ENCODE assay signal across 12 mouse cellular contexts in genomic region chr8:120186454-120186853, GRCm38 (mm10). TPM values are rescaled to one million over a fixed set of nuclear protein-coding genes. Genes with fewer than 3 reads are reported as not detected.
DNase-seq lines count a peak whose midpoint lies in the region; ATAC-seq lines count a peak whose summit lies in the region.
"Had no signal": no experiment of that assay in that cellular context is flagged by ENCODE, and none has a peak within 500 bp of the region (broad histone marks: within the 10 kb centered on the region; RNA-seq: fewer than 3 reads in every experiment).

No protein-coding gene starts in this region.

- no peak for ATAC-seq in heart, embryonic 11.5 days (replicated peaks; ENCODE audit: insufficient number of reproducible peaks, low FRiP score, low TSS enrichment)
- ATAC-seq: CD4-positive, CD25-positive, alpha-beta regulatory T cell, adult 4 months had no signal

- no peaks in the 10 kb centered on the region for H3K36me3 ChIP-seq in heart, embryonic 11.5 days (ENCODE audit: control insufficient read depth, insufficient read depth, low read length)
- H3K36me3 ChIP-seq: embryonic facial prominence, embryonic 12.5 days; liver, embryonic 13.5 days had no signal

- no peak overlapping the region for H3K4me2 ChIP-seq in heart, embryonic 11.5 days
- H3K4me2 ChIP-seq: liver, embryonic 13.5 days had no signal

- no peak overlapping the region for H3K27ac ChIP-seq in heart, embryonic 11.5 days (ENCODE audit: low read depth, low read length)
- H3K27ac ChIP-seq: liver, embryonic 13.5 days had no signal

- no peaks in the 10 kb centered on the region for H3K9me3 ChIP-seq in heart, embryonic 11.5 days (replicated peaks; ENCODE audit: control insufficient read depth, low read length)
- H3K9me3 ChIP-seq: embryonic facial prominence, embryonic 12.5 days; liver, embryonic 13.5 days had no signal

- H3K4me1 ChIP-seq in heart, embryonic 11.5 days (ENCODE audit: control insufficient read depth, insufficient read depth, low read length) = peaks cover 32% of the 10 kb centered on the region

- no peaks in the 10 kb centered on the region; the same call in 1 of the 2 replicates for H3K27me3 ChIP-seq in heart, embryonic 11.5 days (ENCODE audit: control insufficient read depth, insufficient read depth, low read length)
- H3K27me3 ChIP-seq: embryonic facial prominence, embryonic 12.5 days had no signal

- peak; percentile 79 to 90 for DNase-seq in heart, adult 18-20 months
- peak; percentile 69 for DNase-seq in adrenal gland, postnatal 10 days
- DNase-seq in heart, adult 8-10 months (ENCODE audit: low spot score) = peak; percentile 83
- DNase-seq in kidney, postnatal 4 days = peak; percentile 25 to 46
- DNase-seq in layer of hippocampus, postnatal 25 days (ENCODE audit: extremely low spot score in 1 of 2, low spot score in 1 of 2) = no peak
- no peak for DNase-seq in urinary bladder, adult 18-20 months (ENCODE audit: low spot score in 2 of 2)
- no peak for DNase-seq in natural killer cell, adult 2 months (ENCODE audit: low spot score in 2 of 2)
- DNase-seq: liver, embryonic 13.5 days; thymus, adult 2 months had no signal

- WGBS in heart, embryonic 11.5 days (ENCODE audit: insufficient replicate concordance) = 60% methylated on average over 8 of the region's 8 CpGs

- H3K4me3 ChIP-seq in heart, embryonic 11.5 days (ENCODE audit: low read depth, low read length) = no peak overlapping the region
- H3K4me3 ChIP-seq: embryonic facial prominence, embryonic 12.5 days; liver, embryonic 13.5 days had no signal

- no peak overlapping the region for H3K9ac ChIP-seq in heart, embryonic 11.5 days (ENCODE audit: low read depth, low read length)
- H3K9ac ChIP-seq: embryonic facial prominence, embryonic 12.5 days; liver, embryonic 13.5 days had no signal

RNA-seq across cellular contexts. Expression of gene Fam92b, which starts 9.2 kb away (rescaled TPM):
- total RNA-seq in heart, adult 18-20 months (2021) = under 1 TPM in 1 of 2 experiments, not detected in 1; 0.31 TPM
- 0.41 TPM in 1 of 2 replicates, not detected in the other for polyA plus RNA-seq in heart, embryonic 11.5 days (2014; fragmentation: Nextera tagmentation; extraction: Ambion mirVana)
- 1 to 10 TPM in 1 of 2 experiments, under 1 TPM in 1; 0.90 to 1.4 TPM for total RNA-seq in adrenal gland, postnatal 10 days (2021)
- not detected for total RNA-seq in heart, adult 8-10 months (2022)
- total RNA-seq in layer of hippocampus, postnatal 25 days (2021) = under 1 TPM; 0.61 to 0.71 TPM
- polyA plus RNA-seq: CD4-positive, CD25-positive, alpha-beta regulatory T cell, adult 4 months; liver, embryonic 13.5 days had no signal

RNA-seq across cellular contexts. Expression of gene Gse1, which starts 41.8 kb away (rescaled TPM):
- total RNA-seq in heart, adult 18-20 months (2021) = 10 to 100 TPM; 15.5 to 16.0 TPM
- 12.8 and 12.9 TPM in 2 replicates for polyA plus RNA-seq in heart, embryonic 11.5 days (2014; fragmentation: Nextera tagmentation; extraction: Ambion mirVana)
- 10 to 100 TPM; 27.2 to 42.9 TPM for total RNA-seq in adrenal gland, postnatal 10 days (2021)
- 10 to 100 TPM; 18.9 to 29.1 (median 23.3) TPM for total RNA-seq in heart, adult 8-10 months (2022)
- 100 to 1,000 TPM; 121 to 145 TPM for total RNA-seq in layer of hippocampus, postnatal 25 days (2021)

Comparison
In these comparisons a context has a peak if more than half of its experiments do, and no peak if none do; other contexts are left out.
1. DNase-seq: peak in heart, adult 18-20 months (2 of 2), adrenal gland, postnatal 10 days (single experiment), heart, adult 8-10 months (single experiment) and kidney, postnatal 4 days (2 of 2); none in layer of hippocampus, postnatal 25 days (0 of 2), urinary bladder, adult 18-20 months (0 of 2) and natural killer cell, adult 2 months (0 of 2).